Mouse (Mus musculus) CD4-positive helper T cell, adult 2 months (primary cell): ENCODE results near the gene Sdhb.
A peak's percentile ranks its signal among the peaks of the same experiment; 100 is the strongest.

ENCODE experiments used
- DNase-seq: peaks from one replicate; pipeline ENCODE4 v3.0.0-alpha.2; 2012; ENCODE audit warnings: low read depth, missing footprints, low spot score

Gene Sdhb

GRCm38 (mm10) chr4:140947487-140948440, 13.2 kb upstream of the Sdhb start:
- peak; percentile 89 for DNase-seq

GRCm38 (mm10) chr4:140948481-140948880, 12.5 kb upstream of the Sdhb start:
- no peak for DNase-seq

- peak; percentile 19 for DNase-seq
Observed at GRCm38 (mm10) chr4:140949052-140949451, 12.0 kb upstream of the Sdhb start.

- DNase-seq: peak; percentile 64
Observed at GRCm38 (mm10) chr4:140949616-140950015, 11.4 kb upstream of the Sdhb start.

GRCm38 (mm10) chr4:140950574-140950973, 10.4 kb upstream of the Sdhb start:
- DNase-seq: no peak

GRCm38 (mm10) chr4:140951861-140952641, 9.0 kb upstream of the Sdhb start:
- peak; percentile 77 for DNase-seq

GRCm38 (mm10) chr4:140957131-140957702, 3.8 kb upstream of the Sdhb start:
- no peak for DNase-seq

GRCm38 (mm10) chr4:140957725-140958124, 3.3 kb upstream of the Sdhb start:
- peak; percentile 76 for DNase-seq

GRCm38 (mm10) chr4:140958319-140958718, 2.7 kb upstream of the Sdhb start:
- peak; percentile 23 for DNase-seq

DNA sequence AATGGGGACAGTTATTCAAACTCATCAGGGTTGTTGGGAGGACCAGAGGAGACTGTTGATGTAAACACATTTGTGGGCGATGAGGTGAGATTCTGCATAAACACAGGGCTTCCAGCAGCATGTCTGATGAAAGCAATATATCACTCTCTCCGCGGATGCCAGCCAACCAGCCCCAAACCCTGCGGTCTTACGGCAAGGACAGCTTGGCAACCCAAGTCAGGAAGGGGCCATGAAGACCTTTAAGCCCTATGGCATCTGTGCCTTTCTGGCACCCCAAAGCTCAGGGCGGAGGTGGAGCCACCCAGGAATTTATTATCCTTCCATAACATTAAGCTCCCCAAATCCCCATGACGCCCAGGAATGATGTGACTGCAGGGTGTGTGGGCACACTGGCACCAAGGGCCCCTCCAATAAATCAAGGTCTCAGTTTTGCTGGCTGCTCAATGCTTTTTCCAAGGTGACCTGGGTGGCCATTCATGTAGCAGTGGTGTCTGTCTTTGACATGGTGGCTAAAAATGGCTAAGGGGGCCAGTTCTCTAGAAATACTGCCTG, 1.8 kb upstream of the Sdhb start:
- no peak for DNase-seq

DNA sequence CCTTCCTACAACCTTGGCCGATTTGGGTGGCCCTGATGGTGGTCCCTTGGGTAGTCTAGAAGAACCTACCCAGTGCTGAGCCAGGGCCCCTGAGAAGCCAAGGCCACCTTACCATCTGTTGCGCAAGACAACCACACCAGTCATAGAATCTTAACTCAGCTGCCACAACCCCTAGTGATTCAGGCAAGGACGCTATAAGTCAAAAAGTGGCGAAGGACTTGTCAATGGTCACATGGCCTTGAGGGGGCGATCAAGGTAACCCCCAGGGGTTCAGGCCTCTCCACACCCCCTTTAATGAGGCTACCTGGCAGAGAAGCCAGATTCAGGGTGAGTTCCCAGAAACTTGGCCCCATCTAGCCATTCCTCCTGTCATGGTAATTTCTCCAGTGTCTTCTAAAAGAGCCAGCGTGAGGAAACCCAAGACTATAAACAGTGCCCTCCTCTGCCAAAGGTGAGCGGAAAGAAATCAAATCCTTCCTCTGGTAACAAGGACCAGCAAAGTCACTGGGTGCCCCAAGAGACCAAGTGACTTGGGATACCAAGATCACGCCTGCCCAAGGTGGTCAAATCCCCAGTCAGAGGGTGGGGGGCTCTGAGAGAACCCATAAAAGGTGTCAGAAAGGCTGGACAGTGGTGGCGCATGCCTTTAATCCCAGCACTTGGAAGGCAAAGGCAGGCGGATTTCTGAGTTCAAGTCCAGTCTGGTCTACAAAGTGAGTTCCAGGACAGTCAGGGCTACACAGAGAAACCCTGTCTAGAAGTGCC, 1.1 kb upstream of the Sdhb start:
- no peak for DNase-seq

- no peak for DNase-seq
Observed at GRCm38 (mm10) chr4:140961467-140962206, 634 bp downstream of the Sdhb start.

DNA sequence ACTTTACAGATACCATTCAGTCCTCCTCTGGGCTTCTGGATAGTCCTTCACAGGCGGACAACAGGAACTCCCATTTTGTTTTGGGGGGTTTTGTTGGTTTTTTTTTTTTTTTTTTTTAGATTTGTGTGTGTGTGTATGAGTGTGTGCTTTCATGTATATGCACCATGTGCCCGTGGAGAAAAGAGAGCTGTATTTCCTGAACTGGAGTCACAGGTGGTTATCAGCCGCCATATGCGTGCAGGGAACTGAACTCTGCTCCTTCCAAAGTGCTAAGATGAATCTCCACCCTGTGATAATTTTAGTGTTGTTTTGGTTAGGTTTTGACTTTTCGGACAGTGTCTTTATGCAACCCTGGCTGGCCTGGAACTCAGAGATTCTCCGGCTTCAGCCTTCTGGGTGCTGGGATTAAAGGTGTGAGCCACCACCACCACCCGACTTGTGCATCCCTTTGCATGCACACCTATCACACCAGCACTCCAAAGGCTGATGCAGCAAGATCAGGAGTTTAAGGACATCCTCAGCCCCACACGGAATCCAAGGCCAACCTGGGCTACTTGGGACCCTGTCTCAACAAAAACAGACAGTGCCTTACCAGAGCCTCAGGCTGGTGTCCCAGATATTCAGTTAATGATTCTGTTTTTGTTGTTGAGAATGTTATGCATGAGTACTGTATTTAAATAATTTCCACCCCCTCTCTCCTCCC, 1.4 kb downstream of the Sdhb start:
- DNase-seq: no peak

DNA sequence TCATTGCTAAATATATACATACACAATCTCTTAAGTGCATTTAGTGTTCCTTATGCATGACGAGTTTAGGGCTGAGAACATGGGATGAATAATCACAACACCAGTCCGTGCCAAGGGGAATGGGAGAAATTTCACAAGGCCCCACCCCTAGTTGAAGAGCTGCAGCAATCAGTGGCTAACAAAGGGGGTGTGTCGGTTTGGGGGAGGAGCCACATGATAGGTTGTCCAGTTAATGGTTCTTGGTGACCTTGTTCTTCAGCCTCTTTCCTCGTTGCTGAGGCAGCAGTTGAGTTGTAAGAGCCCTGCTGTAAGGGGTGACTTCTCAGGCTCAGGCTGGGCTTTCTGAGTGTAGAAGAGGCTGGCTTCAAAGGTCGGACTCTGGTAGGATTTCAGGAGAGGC, 1.9 kb downstream of the Sdhb start:
- no peak for DNase-seq

DNA sequence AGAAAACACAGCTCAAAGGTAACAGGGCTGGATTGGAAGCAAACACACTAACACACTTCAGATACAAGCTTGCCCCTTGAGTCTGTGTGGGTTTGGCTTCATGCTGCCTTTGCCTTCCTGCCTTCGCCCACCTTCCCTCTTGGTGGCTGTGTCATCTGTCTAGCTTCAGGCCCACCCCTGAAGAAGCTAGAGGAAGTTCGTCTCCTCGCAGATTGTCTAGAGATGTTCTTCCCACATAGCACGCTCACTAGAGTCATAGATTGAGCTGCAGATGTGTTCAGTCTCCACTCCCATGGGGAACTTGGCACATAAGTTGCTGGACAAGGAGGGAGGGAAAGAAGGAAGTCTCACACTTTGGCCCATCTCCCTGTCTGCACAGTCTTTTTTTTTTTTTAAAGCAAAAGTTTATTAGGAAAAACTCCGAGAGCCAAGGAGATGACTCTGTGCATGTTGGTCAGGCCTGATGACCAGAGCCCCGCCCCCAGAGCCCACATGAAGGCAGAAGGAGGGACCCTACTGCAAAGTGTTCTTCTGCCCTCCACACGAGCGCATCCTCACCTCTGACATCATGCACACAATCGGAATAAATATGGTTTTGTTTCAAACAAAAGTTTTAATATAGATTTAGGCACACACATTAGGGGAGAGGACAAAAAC, 3.1 kb downstream of the Sdhb start:
- DNase-seq: no peak

DNA sequence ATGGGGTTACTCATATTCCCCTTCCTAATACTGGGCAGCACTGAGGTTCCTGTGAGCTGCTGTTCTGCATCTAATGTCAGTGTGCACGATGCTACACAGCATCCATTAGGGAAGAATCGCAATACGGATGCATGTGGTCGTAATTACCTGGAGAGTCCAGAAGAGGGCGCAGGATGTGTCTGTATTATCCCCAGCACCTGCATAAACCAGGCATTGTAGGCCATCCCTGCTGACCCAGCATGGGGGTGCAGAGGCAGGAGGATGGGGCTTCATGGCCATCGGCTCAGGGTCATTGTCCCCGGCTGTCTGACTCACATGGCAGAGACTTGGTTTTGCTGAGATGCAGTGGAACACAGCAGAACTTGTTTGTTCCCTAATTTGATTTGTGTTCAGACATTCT, 3.6 kb downstream of the Sdhb start:
- DNase-seq: peak; percentile 78

DNA sequence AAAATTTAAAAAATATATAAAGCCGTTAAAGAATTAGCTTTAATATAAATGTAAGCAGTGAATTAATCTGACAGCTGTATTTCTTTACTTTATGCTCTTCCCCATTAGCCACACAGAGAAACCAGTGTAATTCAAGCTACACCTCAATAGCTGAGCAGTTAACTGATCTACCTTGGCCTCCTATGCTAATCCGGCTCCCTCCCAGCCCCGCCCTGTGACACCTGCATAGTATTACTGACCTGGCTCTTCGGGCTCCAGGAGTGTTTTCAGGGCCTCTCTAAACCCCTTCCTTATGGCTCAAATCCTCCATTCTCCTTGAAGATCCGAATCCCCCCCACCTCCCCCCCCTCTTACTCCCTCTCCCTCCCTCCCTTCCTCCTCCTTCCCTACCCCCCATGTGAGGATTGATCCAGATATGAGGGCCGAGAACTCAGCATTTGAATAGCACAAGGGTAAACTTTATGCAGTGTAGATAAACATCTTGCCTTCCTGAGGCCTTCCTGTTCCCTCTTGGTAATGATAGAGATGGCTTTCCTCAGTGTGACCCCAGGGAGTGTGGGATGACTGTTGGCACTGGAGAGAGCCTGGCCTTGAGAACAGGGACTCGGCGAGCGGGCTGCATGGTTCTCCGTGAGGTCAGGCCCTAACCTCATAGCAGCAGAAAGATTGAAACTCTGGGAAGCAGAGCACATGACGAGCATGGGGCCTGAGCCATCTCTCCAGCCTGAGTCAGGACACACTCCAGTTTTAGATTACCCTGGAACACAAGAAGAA, 6.6 kb downstream of the Sdhb start:
- no peak for DNase-seq

- DNase-seq: no peak
Observed at GRCm38 (mm10) chr4:140971691-140972090, 10.7 kb downstream of the Sdhb start.

GRCm38 (mm10) chr4:140974408-140974807, 13.4 kb downstream of the Sdhb start:
- DNase-seq: no peak
